Mouse (Mus musculus) MEL (cell line): Measurements from ENCODE around the gene Prc1. TPM values are rescaled to one million over a fixed set of nuclear protein-coding genes. Genes with fewer than 3 reads are reported as not detected.

ENCODE experiments used
- DNase-seq: peaks from one replicate; pipeline ENCODE4 v3.0.0; 2011; ENCODE audit warnings: low read depth, low spot score
- H3K27ac ChIP-seq: 2 replicates; pipeline ENCODE4 v1.5.1; 2012; ENCODE audit warnings: low read depth, mild to moderate bottlenecking, control low read depth, low read length, moderate library complexity; ENCODE audit not compliant: control insufficient read depth
- H3K27me3 ChIP-seq, 2 experiments: fragments of 150-350 bp in 1 of 2; sonication (generic) in 1 of 2; 2 replicates each; pipeline ENCODE4 v1.6.1; 2012; ENCODE audit warnings: low read length in 2 of 2, mild to moderate bottlenecking in 2 of 2, improper control_type of control experiment in 1 of 2, moderate library complexity in 1 of 2; ENCODE audit not compliant: insufficient read depth in 2 of 2, control insufficient read depth in 1 of 2
- H3K36me3 ChIP-seq, 2 experiments: 2 replicates each; pipeline ENCODE4 v1.6.1; 2012 to 2014; ENCODE audit warnings: low read length in 2 of 2, improper control_type of control experiment in 1 of 2, inconsistent platforms in 1 of 2, mild to moderate bottlenecking in 1 of 2; ENCODE audit not compliant: insufficient read depth in 2 of 2, control insufficient read depth in 1 of 2
- H3K4me1 ChIP-seq, 2 experiments: fragments of 150-350 bp in 1 of 2; sonication (generic) in 1 of 2; 2 replicates each; pipeline ENCODE4 v1.6.1; 2012; ENCODE audit warnings: low read length in 2 of 2, improper control_type of control experiment in 1 of 2, mild to moderate bottlenecking in 1 of 2; ENCODE audit not compliant: insufficient read depth in 2 of 2, control insufficient read depth in 1 of 2
- H3K4me3 ChIP-seq, 2 experiments: fragments of 150-350 bp in 1 of 2; sonication (generic) in 1 of 2; 2 replicates each; pipeline ENCODE4 v1.5.1; 2012; ENCODE audit warnings: low read depth in 2 of 2, low read length in 2 of 2, mild to moderate bottlenecking in 2 of 2, moderate library complexity in 2 of 2, control low read depth in 1 of 2, improper control_type of control experiment in 1 of 2; ENCODE audit not compliant: control insufficient read depth in 1 of 2, insufficient read depth in 1 of 2
- H3K79me2 ChIP-seq: 2 replicates; pipeline ENCODE4 v1.6.1; 2012; ENCODE audit warnings: mild to moderate bottlenecking, low read length, moderate library complexity; ENCODE audit not compliant: control insufficient read depth, poor library complexity, insufficient read depth
- H3K9ac ChIP-seq: 2 replicates; pipeline ENCODE4 v1.6.1; 2012; ENCODE audit warnings: low read depth, mild to moderate bottlenecking, control low read depth, low read length, moderate library complexity; ENCODE audit not compliant: control insufficient read depth, poor library complexity, severe bottlenecking
- H3K9me3 ChIP-seq: fragments of 150-350 bp; sonication (generic); replicated peaks from 2 replicates; pipeline ENCODE4 v1.6.1; 2012; ENCODE audit warnings: mild to moderate bottlenecking, low read length, improper control_type of control experiment, moderate library complexity; ENCODE audit not compliant: insufficient read depth
- CHD1 ChIP-seq: IDR thresholded peaks from 2 replicates; pipeline ENCODE4 v1.6.1; 2012; ENCODE audit warnings: low read depth, mild to moderate bottlenecking, inconsistent platforms, low read length, improper control_type of control experiment
- CHD2 ChIP-seq: IDR thresholded peaks from 2 replicates; pipeline ENCODE4 v1.6.1; 2011; ENCODE audit warnings: low read length, improper control_type of control experiment
- CTCF ChIP-seq, 3 experiments: IDR thresholded peaks in 2 of 3; conservative IDR thresholded peaks in 1 of 3; 2 replicates each; pipeline ENCODE4 v1.5.1; 2011 to 2012; ENCODE audit warnings: low read length in 3 of 3, low read depth in 2 of 3, mild to moderate bottlenecking in 2 of 3, improper control_type of control experiment in 1 of 3, inconsistent platforms in 1 of 3, mixed read lengths in 1 of 3, moderate library complexity in 1 of 3; ENCODE audit not compliant: control insufficient read depth in 1 of 3, insufficient read depth in 1 of 3, poor library complexity in 1 of 3, severe bottlenecking in 1 of 3
- GATA1 ChIP-seq: IDR thresholded peaks from 2 replicates; pipeline ENCODE4 v1.6.1; 2011; ENCODE audit warnings: low read depth, low read length, improper control_type of control experiment
- JUND ChIP-seq: IDR thresholded peaks from 2 replicates; pipeline ENCODE4 v1.6.1; 2011; ENCODE audit warnings: low read depth, mild to moderate bottlenecking, improper control_type of control experiment, low read length
- KAT2A ChIP-seq: conservative IDR thresholded peaks from 2 replicates; pipeline ENCODE4 v1.6.1; 2012; ENCODE audit warnings: low read depth, low read length, improper control_type of control experiment, inconsistent platforms
- MAX ChIP-seq: IDR thresholded peaks from 2 replicates; pipeline ENCODE4 v1.6.1; 2011; ENCODE audit warnings: low read length, improper control_type of control experiment
- MAZ ChIP-seq: IDR thresholded peaks from 2 replicates; pipeline ENCODE4 v1.6.1; 2012; ENCODE audit warnings: low read depth, mild to moderate bottlenecking, inconsistent platforms, low read length, improper control_type of control experiment
- MEF2A ChIP-seq: IDR thresholded peaks from 2 replicates; pipeline ENCODE4 v1.6.1; 2014; ENCODE audit warnings: low read depth, mild to moderate bottlenecking, inconsistent platforms, low read length, improper control_type of control experiment; ENCODE audit not compliant: poor library complexity, insufficient replicate concordance, severe bottlenecking; ENCODE audit errors: extremely low read depth
- MYC ChIP-seq: IDR thresholded peaks from 2 replicates; pipeline ENCODE4 v1.6.1; 2011; ENCODE audit warnings: low read depth, mild to moderate bottlenecking, low read length, improper control_type of control experiment, moderate library complexity
- NRF1 ChIP-seq: IDR thresholded peaks from 2 replicates; pipeline ENCODE4 v1.6.1; 2014; ENCODE audit warnings: low read depth, mild to moderate bottlenecking, inconsistent platforms, low read length, improper control_type of control experiment, moderate library complexity; ENCODE audit not compliant: poor library complexity, insufficient read depth, severe bottlenecking
- POLR2AphosphoS2 ChIP-seq: IDR thresholded peaks from 2 replicates; pipeline ENCODE4 v1.6.1; 2011; ENCODE audit warnings: low read length, improper control_type of control experiment
- RAD21 ChIP-seq: IDR thresholded peaks from 2 replicates; pipeline ENCODE4 v1.6.1; 2011; ENCODE audit warnings: mild to moderate bottlenecking, low read depth, low read length, improper control_type of control experiment
- RCOR1 ChIP-seq: IDR thresholded peaks from 2 replicates; pipeline ENCODE4 v1.6.1; 2012; ENCODE audit warnings: low read depth, mild to moderate bottlenecking, inconsistent platforms, low read length, improper control_type of control experiment
- SMC3 ChIP-seq: IDR thresholded peaks from 2 replicates; pipeline ENCODE4 v1.6.1; 2011; ENCODE audit warnings: low read depth, low read length, improper control_type of control experiment
- TBP ChIP-seq: IDR thresholded peaks from 2 replicates; pipeline ENCODE4 v1.8.0; 2011; ENCODE audit warnings: low read depth, low read length, improper control_type of control experiment
- TCF12 ChIP-seq: IDR thresholded peaks from 2 replicates; pipeline ENCODE4 v1.6.1; 2014; ENCODE audit warnings: low read depth, mild to moderate bottlenecking, inconsistent platforms, low read length, improper control_type of control experiment, moderate library complexity
- UBTF ChIP-seq: IDR thresholded peaks from 2 replicates; pipeline ENCODE4 v1.6.1; 2012; ENCODE audit warnings: low read depth, mild to moderate bottlenecking, inconsistent platforms, low read length, improper control_type of control experiment, moderate library complexity, borderline replicate concordance; ENCODE audit not compliant: insufficient read depth
- USF2 ChIP-seq, 2 experiments: IDR thresholded peaks; 2 replicates each; pipeline ENCODE4 v1.6.1; 2011 to 2012; ENCODE audit warnings: improper control_type of control experiment in 2 of 2, low read length in 2 of 2, borderline replicate concordance in 1 of 2, inconsistent platforms in 1 of 2, low read depth in 1 of 2, mild to moderate bottlenecking in 1 of 2; ENCODE audit not compliant: insufficient read depth in 1 of 2
- ZC3H11A ChIP-seq: IDR thresholded peaks from 2 replicates; pipeline ENCODE4 v1.6.1; 2012; ENCODE audit warnings: low read depth, mild to moderate bottlenecking, inconsistent platforms, low read length, improper control_type of control experiment
- ZNF384 ChIP-seq: IDR thresholded peaks from 2 replicates; pipeline ENCODE4 v1.6.1; 2012; ENCODE audit warnings: low read depth, mild to moderate bottlenecking, inconsistent platforms, low read length, improper control_type of control experiment
- polyA plus RNA-seq, 2 experiments: library from polyadenylated mRNA; stranded (reverse) in 1 of 2; unstranded in 1 of 2; fragments of >175 nt in 1 of 2; fragments of >200 nt in 1 of 2; gene quantifications; 2 replicates each; pipeline versions ENCODE4 v1.2.1 to v1.2.4; 2012; ENCODE audit warnings: low replicate concordance in 2 of 2, low read depth in 1 of 2; ENCODE audit not compliant: insufficient read length in 2 of 2, insufficient read depth in 1 of 2, missing spikeins in 1 of 2
- total RNA-seq: library from RNA; depleted of rRNA; stranded (reverse); fragments of 300-350 nt; gene quantifications from 2 replicates; pipeline ENCODE4 v1.2.3, GENCODE M21; 2012

Prc1 gene
- total and polyA plus RNA-seq, 3 experiments, result 68.5 to 108 (median 82.2) TPM

GRCm38 (mm10) chr7:80346830-80347229 is 52.6 kb downstream of the Prc1 start:
- H3K36me3 ChIP-seq, result peaks cover 0 to 6% of the 10 kb centered on the region in 2 experiments; a peak in 1 of 4 replicates
- no peak for TF ChIP-seq TBP
- TF ChIP-seq, all 39 proteins: peak for 0
- Histone ChIP-seq H3K4me1 (peaks cover 0 to 17% of the 10 kb centered on the region in 2 experiments; a peak in 3 of 4 replicates), H3K79me2 (no peaks in the 10 kb centered on the region; the same call in 1 of the 2 replicates), H3K27ac (no peak overlapping the region), H3K27me3 (no peaks in the 10 kb centered on the region), H3K4me3 (no peak overlapping the region), H3K9ac (no peak overlapping the region), H3K9me3 (no peaks in the 10 kb centered on the region)
- DNase-seq, result no peak

GRCm38 (mm10) chr7:80347670-80348586 is 53.7 kb downstream of the Prc1 start:
- H3K9ac ChIP-seq, result no peak overlapping the region
- TF ChIP-seq USF2 (IDR thresholded peaks at IDR 0.05; ENCODE audit: borderline replicate concordance in 1 of 2, insufficient read depth in 1 of 2, low read depth in 1 of 2, low read length in 2 of 2) (no peak), KAT2A (no peak)
- TF ChIP-seq, all 39 proteins: peak for 0
- H3K79me2 ChIP-seq, result no peaks in the 10 kb centered on the region; the same call in 1 of the 2 replicates
- peaks cover 0 to 4% of the 10 kb centered on the region in 2 experiments; a peak in 2 of 4 replicates for H3K36me3 ChIP-seq
- no peak overlapping the region for H3K4me3 ChIP-seq
- H3K27me3 ChIP-seq, result no peaks in the 10 kb centered on the region
- H3K27ac ChIP-seq, result no peak overlapping the region
- peaks cover 0 to 8% of the 10 kb centered on the region in 2 experiments; a peak in 3 of 4 replicates for H3K4me1 ChIP-seq
- H3K9me3 ChIP-seq, result no peaks in the 10 kb centered on the region
- DNase-seq, result no peak

GRCm38 (mm10) chr7:80350808-80351207 is 56.6 kb downstream of the Prc1 start:
- no peak for DNase-seq
- peaks cover 0 to 3% of the 10 kb centered on the region in 2 experiments; a peak in 1 of 4 replicates for H3K4me1 ChIP-seq
- no peaks in the 10 kb centered on the region for H3K9me3 ChIP-seq
- no peak overlapping the region for H3K9ac ChIP-seq
- no peak for TF ChIP-seq NRF1
- TF ChIP-seq MAX, result no peak
- no peak for TF ChIP-seq MYC
- no peak for TF ChIP-seq TCF12
- TF ChIP-seq UBTF, result no peak
- no peak for TF ChIP-seq CHD1
- no peak for TF ChIP-seq USF2 (IDR thresholded peaks at IDR 0.05; ENCODE audit: borderline replicate concordance in 1 of 2, insufficient read depth in 1 of 2, low read depth in 1 of 2, low read length in 2 of 2)
- no peak for TF ChIP-seq RAD21
- no peak for TF ChIP-seq JUND
- no peak for TF ChIP-seq MAZ
- TF ChIP-seq RCOR1, result no peak
- no peak for TF ChIP-seq ZC3H11A
- no peak for TF ChIP-seq CTCF (IDR thresholded peaks at IDR 0.05 in 2 of 3, conservative IDR thresholded peaks at IDR 0.05 in 1 of 3; ENCODE audit: control insufficient read depth in 1 of 3, insufficient read depth in 1 of 3, low read depth in 2 of 3, low read length in 3 of 3, poor library complexity in 1 of 3, severe bottlenecking in 1 of 3)
- no peak for TF ChIP-seq ZNF384
- no peak for TF ChIP-seq CHD2
- no peak for TF ChIP-seq POLR2AphosphoS2
- TF ChIP-seq SMC3, result no peak
- TF ChIP-seq GATA1, result no peak
- no peak for TF ChIP-seq MEF2A
- no peaks in the 10 kb centered on the region; a peak in 2 of 4 replicates for H3K36me3 ChIP-seq
- no peaks in the 10 kb centered on the region for H3K27me3 ChIP-seq
- H3K4me3 ChIP-seq, result no peak overlapping the region
- H3K79me2 ChIP-seq, result no peaks in the 10 kb centered on the region
- H3K27ac ChIP-seq, result no peak overlapping the region
